Mouse (Mus musculus): ENCODE results near the gene Vstm4. TPM values are rescaled to one million over a fixed set of nuclear protein-coding genes. Genes with fewer than 3 reads are reported as not detected.
A peak's percentile ranks its signal among the peaks of the same experiment; 100 is the strongest.

The Vstm4 gene
- polyA plus RNA-seq, 1 experiment from 2014 or later, result 2.1 TPM

DNA sequence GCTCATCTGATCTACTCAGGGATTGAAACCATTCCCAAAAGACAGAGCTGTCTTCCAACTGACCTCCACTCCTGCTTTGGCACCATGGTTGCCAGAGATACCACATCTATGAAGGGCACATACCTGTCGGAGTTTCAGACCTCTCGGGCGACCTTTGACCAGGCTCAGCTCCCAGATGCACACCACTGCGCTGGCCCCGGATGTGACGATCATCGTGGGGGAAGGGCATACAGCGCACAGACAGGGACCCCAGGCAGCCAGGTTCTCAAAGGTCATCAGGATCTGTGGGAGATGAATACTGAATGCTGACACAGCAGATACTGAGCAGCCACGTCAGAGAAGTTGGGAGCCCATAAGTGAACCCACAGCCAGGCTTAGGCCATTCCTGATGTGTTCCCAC lies 114.1 kb downstream of the Vstm4 start:
- H3K4me3 ChIP-seq (ENCODE audit: low read depth, low read length), result no peak overlapping the region
- DNase-seq (ENCODE audit: low spot score) (no peak), ATAC-seq (ENCODE audit: insufficient number of reproducible peaks, low FRiP score, low TSS enrichment, low read depth) (no peak)
- H3K4me2 ChIP-seq (ENCODE audit: low read depth, severe bottlenecking), result no peak overlapping the region
- no peaks in the 10 kb centered on the region for H3K36me3 ChIP-seq (ENCODE audit: control insufficient read depth, insufficient read depth, low read length)
- H3K4me1 ChIP-seq (ENCODE audit: control insufficient read depth, insufficient read depth, low read length), result no peaks in the 10 kb centered on the region
- no peaks in the 10 kb centered on the region for H3K9me3 ChIP-seq (ENCODE audit: control insufficient read depth, low read length)
- no peak overlapping the region for H3K9ac ChIP-seq (ENCODE audit: low read length)
- no peak overlapping the region for H3K27ac ChIP-seq (replicated peaks; ENCODE audit: low read depth, low read length)
- WGBS, result 76% methylated on average over 9 of the region's 9 CpGs
- H3K27me3 ChIP-seq (ENCODE audit: control insufficient read depth, insufficient read depth, low read length), result no peaks in the 10 kb centered on the region

DNA sequence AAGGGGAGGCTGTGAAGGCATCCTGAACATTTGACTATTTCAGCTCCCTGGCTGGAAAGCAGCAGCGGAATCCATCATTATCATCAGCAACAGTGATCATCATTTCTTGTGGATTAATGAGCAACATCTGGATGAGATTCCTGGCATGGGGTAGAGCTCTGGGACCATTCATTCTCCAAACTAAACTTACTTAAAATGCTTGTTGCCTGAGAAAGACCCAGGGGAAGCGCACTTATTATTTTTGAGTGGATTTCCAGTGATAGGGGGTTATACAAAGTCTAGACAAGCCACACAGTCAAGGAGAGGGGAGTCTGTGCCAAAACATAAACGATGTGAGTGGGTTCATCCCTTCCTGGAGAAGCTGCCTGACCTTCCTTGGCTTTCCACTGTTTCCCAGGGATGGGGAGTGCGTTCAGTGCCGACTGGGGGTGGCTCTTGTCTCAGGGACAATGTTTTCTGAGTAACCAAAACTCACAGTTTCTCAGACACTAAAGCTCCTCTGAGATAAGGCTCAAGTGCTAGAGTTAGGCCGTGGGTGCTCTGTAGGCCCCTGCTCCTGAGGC lies 127.7 kb downstream of the Vstm4 start:
- WGBS, result 80% methylated on average over 6 of the region's 6 CpGs

DNA sequence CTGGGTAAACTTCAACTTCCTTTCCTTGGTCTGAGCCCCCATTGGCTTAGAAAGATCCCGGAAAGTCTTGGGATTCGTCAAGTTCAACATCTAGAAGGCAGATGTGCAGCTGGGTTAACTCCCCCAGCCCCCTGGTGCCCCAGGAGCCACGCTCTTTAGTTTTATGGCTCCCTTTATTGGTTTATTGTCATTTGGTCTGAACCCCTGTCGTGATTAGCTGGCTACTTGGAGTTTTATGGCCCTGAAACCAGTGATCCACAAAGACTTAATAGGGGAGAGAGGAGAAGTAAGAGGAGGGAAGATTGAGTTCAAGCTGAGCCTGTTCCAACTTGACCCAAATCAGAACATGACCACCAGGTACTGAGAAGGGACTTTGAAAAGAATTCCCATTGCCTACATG lies 130.1 kb downstream of the Vstm4 start:
- DNase-seq (ENCODE audit: low spot score), result peak; percentile 33
- Histone ChIP-seq H3K4me2 (ENCODE audit: low read depth, severe bottlenecking) (no peak overlapping the region), H3K4me1 (ENCODE audit: control insufficient read depth, insufficient read depth, low read length) (no peaks in the 10 kb centered on the region), H3K9ac (ENCODE audit: low read length) (no peak overlapping the region), H3K27me3 (ENCODE audit: control insufficient read depth, insufficient read depth, low read length) (no peaks in the 10 kb centered on the region), H3K4me3 (ENCODE audit: low read depth, low read length) (no peak overlapping the region), H3K36me3 (ENCODE audit: control insufficient read depth, insufficient read depth, low read length) (no peaks in the 10 kb centered on the region), H3K9me3 (ENCODE audit: control insufficient read depth, low read length) (no peaks in the 10 kb centered on the region), H3K27ac (replicated peaks; ENCODE audit: low read depth, low read length) (no peak overlapping the region)
- no peak for ATAC-seq (ENCODE audit: insufficient number of reproducible peaks, low FRiP score, low TSS enrichment, low read depth)
- 8% methylated on average over 4 of the region's 4 CpGs for WGBS

More for the DNA sequence above, 127.7 kb downstream of the Vstm4 start:
- H3K9ac ChIP-seq (ENCODE audit: low read length), result no peak overlapping the region
- no peak overlapping the region for H3K4me3 ChIP-seq (ENCODE audit: low read depth, low read length)
- DNase-seq (ENCODE audit: low spot score), result no peak
- no peak for ATAC-seq (ENCODE audit: insufficient number of reproducible peaks, low FRiP score, low TSS enrichment, low read depth)
- H3K9me3 ChIP-seq (ENCODE audit: control insufficient read depth, low read length), result no peaks in the 10 kb centered on the region
- no peak overlapping the region for H3K4me2 ChIP-seq (ENCODE audit: low read depth, severe bottlenecking)
- no peaks in the 10 kb centered on the region for H3K4me1 ChIP-seq (ENCODE audit: control insufficient read depth, insufficient read depth, low read length)
- H3K27ac ChIP-seq (replicated peaks; ENCODE audit: low read depth, low read length), result no peak overlapping the region
- H3K27me3 ChIP-seq (ENCODE audit: control insufficient read depth, insufficient read depth, low read length), result no peaks in the 10 kb centered on the region
- no peaks in the 10 kb centered on the region for H3K36me3 ChIP-seq (ENCODE audit: control insufficient read depth, insufficient read depth, low read length)

Other genes with a start within 250 kb of the Vstm4 start
- gene 3425401B19Rik, start 171.5 kb upstream of the Vstm4 start, polyA plus RNA-seq (2014; fragmentation: Nextera tagmentation; extraction: Ambion mirVana), result 0.09 and 0.23 TPM in 2 replicates
- gene Tmem273, start 70.8 kb upstream of the Vstm4 start, polyA plus RNA-seq (2014; fragmentation: Nextera tagmentation; extraction: Ambion mirVana), result 0.25 TPM in 1 of 2 replicates, not detected in the other
- gene Fam170b, start 22.8 kb upstream of the Vstm4 start, polyA plus RNA-seq (2014; fragmentation: Nextera tagmentation; extraction: Ambion mirVana), result not detected in 2 replicates
- 0.52 and 1.0 TPM in 2 replicates for gene Lrrc18, start 134.6 kb downstream of the Vstm4 start, polyA plus RNA-seq (2014; fragmentation: Nextera tagmentation; extraction: Ambion mirVana)